ENCODE assay signal across 8 mouse cellular contexts in genomic region chr1:112379651-112380264, GRCm38 (mm10).
DNase-seq lines count a peak whose midpoint lies in the region; ATAC-seq and TF ChIP-seq lines count a peak whose summit lies in the region.
"Had no signal": no experiment of that assay in that cellular context is flagged by ENCODE, and none has a peak within 500 bp of the region (broad histone marks: within the 10 kb centered on the region; RNA-seq: fewer than 3 reads in every experiment).

No protein-coding gene starts in this region.

- H3K9ac ChIP-seq in lung, postnatal 0 days (replicated peaks; ENCODE audit: low read depth): no peak overlapping the region
- H3K9ac ChIP-seq in hindbrain, embryonic 12.5 days: no peak overlapping the region

- H3K4me3 ChIP-seq in lung, postnatal 0 days (ENCODE audit: low read depth, low read length): no peak overlapping the region
- H3K4me3 ChIP-seq in hindbrain, embryonic 12.5 days: no peak overlapping the region
- H3K4me3 ChIP-seq: megakaryocyte, embryonic 14.5 days had no signal

- no peaks in the 10 kb centered on the region for H3K4me1 ChIP-seq in lung, postnatal 0 days (ENCODE audit: insufficient read depth, low read depth, low read length)
- H3K4me1 ChIP-seq in hindbrain, embryonic 12.5 days: no peaks in the 10 kb centered on the region
- H3K4me1 ChIP-seq: megakaryocyte, embryonic 14.5 days had no signal

- H3K4me2 ChIP-seq in lung, postnatal 0 days (replicated peaks; ENCODE audit: low read depth, low read length): no peak overlapping the region
- H3K4me2 ChIP-seq in hindbrain, embryonic 12.5 days (replicated peaks): no peak overlapping the region

- H3K27ac ChIP-seq in lung, postnatal 0 days (ENCODE audit: low read length): no peak overlapping the region
- no peak overlapping the region for H3K27ac ChIP-seq in hindbrain, embryonic 12.5 days

- TF ChIP-seq EP300 in lung, postnatal 0 days (IDR thresholded peaks at IDR 0.05): no peak

- DNase-seq in lung, postnatal 0 days (ENCODE audit: low spot score): peak; percentile 6
- DNase-seq in lung, postnatal 14 days: no peak
- DNase-seq in embryo, embryonic 10 days (ENCODE audit: low spot score): peak; percentile 54
- DNase-seq in layer of hippocampus, postnatal 14 days (ENCODE audit: low spot score in 2 of 2): peak; percentile 43 to 86
- DNase-seq in retina, adult 2 months (ENCODE audit: low read depth, low spot score): peak; percentile 50
- no peak for DNase-seq in gastrocnemius, adult 18-20 months (ENCODE audit: low spot score)

- no peaks in the 10 kb centered on the region for H3K36me3 ChIP-seq in lung, postnatal 0 days (ENCODE audit: insufficient read depth, low read length)
- no peaks in the 10 kb centered on the region for H3K36me3 ChIP-seq in hindbrain, embryonic 12.5 days

- no peak for ATAC-seq in lung, postnatal 0 days
- ATAC-seq in hindbrain, embryonic 12.5 days (ENCODE audit: low FRiP score): peak; percentile 80

- no peaks in the 10 kb centered on the region for H3K27me3 ChIP-seq in lung, postnatal 0 days (replicated peaks; ENCODE audit: insufficient read depth, low read length)
- no peaks in the 10 kb centered on the region for H3K27me3 ChIP-seq in hindbrain, embryonic 12.5 days
- H3K27me3 ChIP-seq: megakaryocyte, embryonic 14.5 days had no signal

- H3K9me3 ChIP-seq in lung, postnatal 0 days (ENCODE audit: low read length): no peaks in the 10 kb centered on the region
- H3K9me3 ChIP-seq in hindbrain, embryonic 12.5 days (replicated peaks): no peaks in the 10 kb centered on the region
- H3K9me3 ChIP-seq: megakaryocyte, embryonic 14.5 days had no signal

- 8% methylated on average over 2 of the region's 2 CpGs for WGBS in lung, postnatal 0 days
- 20% methylated on average over 2 of the region's 2 CpGs for WGBS in hindbrain, embryonic 12.5 days

- peak; percentile 46 for TF ChIP-seq CTCF in lung, postnatal 0 days (IDR thresholded peaks at IDR 0.05)

Comparison
In these comparisons a context has a peak if more than half of its experiments do, and no peak if none do; other contexts are left out.
1. DNase-seq: peak in lung, postnatal 0 days (single experiment), embryo, embryonic 10 days (single experiment), layer of hippocampus, postnatal 14 days (2 of 2) and retina, adult 2 months (single experiment); none in lung, postnatal 14 days (single experiment) and gastrocnemius, adult 18-20 months (single experiment).